Mouse (Mus musculus) liver, postnatal 0 days (tissue): Measurements from ENCODE around the gene Gja8. TPM values are rescaled to one million over a fixed set of nuclear protein-coding genes. Genes with fewer than 3 reads are reported as not detected.

ENCODE experiments used
- ATAC-seq: fragments of 200-750 bp; cut with Nextera tagmentation; 2 replicates; pipeline ENCODE4 v1.8.0; 2017; ENCODE audit warnings: mild to moderate bottlenecking, moderate library complexity
- DNase-seq: peaks from one replicate; pipeline ENCODE4 v3.0.0-alpha.2; 2016
- H3K27ac ChIP-seq: fragments of 300-500 bp; sonication (generic); 2 replicates; pipeline ENCODE4 v1.5.1; 2014; ENCODE audit warnings: antibody characterized with exemption, moderate library complexity, mild to moderate bottlenecking, low read depth
- H3K27me3 ChIP-seq: fragments of 300-500 bp; sonication (generic); 2 replicates; pipeline ENCODE4 v1.6.1; 2014; ENCODE audit warnings: low read length, control low read depth, mixed read lengths; ENCODE audit not compliant: insufficient read depth
- H3K36me3 ChIP-seq: fragments of 300-500 bp; sonication (generic); replicated peaks from 2 replicates; pipeline ENCODE4 v1.6.1; 2014; ENCODE audit warnings: mild to moderate bottlenecking, control low read depth, low read length, moderate library complexity, mixed read lengths; ENCODE audit not compliant: insufficient read depth
- H3K4me1 ChIP-seq: fragments of 300-500 bp; sonication (generic); 2 replicates; pipeline ENCODE4 v1.6.1; 2014; ENCODE audit warnings: antibody characterized with exemption, mild to moderate bottlenecking, control low read depth; ENCODE audit not compliant: insufficient read depth
- H3K4me2 ChIP-seq: fragments of 300-500 bp; sonication (generic); 2 replicates; pipeline ENCODE4 v1.6.1; 2014; ENCODE audit warnings: low read depth, mild to moderate bottlenecking, low read length, moderate library complexity, mixed read lengths
- H3K4me3 ChIP-seq: fragments of 300-500 bp; sonication (generic); 2 replicates; pipeline ENCODE4 v1.5.1; 2014; ENCODE audit warnings: low read depth, low read length
- H3K9ac ChIP-seq: fragments of 300-500 bp; sonication (generic); replicated peaks from 2 replicates; pipeline ENCODE4 v1.6.1; 2014; ENCODE audit warnings: mild to moderate bottlenecking, moderate library complexity
- H3K9me3 ChIP-seq: fragments of 300-500 bp; sonication (generic); 2 replicates; pipeline ENCODE4 v1.6.1; 2016; ENCODE audit warnings: mild to moderate bottlenecking, control low read depth, low read length, mixed read lengths
- CTCF ChIP-seq: sonication (generic); IDR thresholded peaks from 2 replicates; pipeline ENCODE4 v1.5.1; 2016; ENCODE audit warnings: antibody characterized with exemption, low read depth
- EP300 ChIP-seq: IDR thresholded peaks from 2 replicates; pipeline ENCODE4 v1.6.1; 2016; ENCODE audit warnings: antibody characterized with exemption, low read depth, mild to moderate bottlenecking
- WGBS: fragments of 180-500 bp; shearing (Covaris S2); extraction: QIAGEN DNeasy Blood & Tissue Kit; methylation state at CpG from one replicate; pipeline ENCODE4 v1.1.7; 2014; ENCODE audit not compliant: insufficient replicate concordance; 5-methylcytosine and 5-hydroxymethylcytosine counted together
- polyA plus RNA-seq: library from polyadenylated mRNA; unstranded; fragments of >200 nt; fragmentation: Nextera tagmentation; extraction: Ambion mirVana; gene quantifications from 2 replicates; pipeline ENCODE4 v1.2.1, GENCODE M21; 2015

Gene Gja8
- polyA plus RNA-seq, 1 experiment from 2014 or later: not detected

DNA sequence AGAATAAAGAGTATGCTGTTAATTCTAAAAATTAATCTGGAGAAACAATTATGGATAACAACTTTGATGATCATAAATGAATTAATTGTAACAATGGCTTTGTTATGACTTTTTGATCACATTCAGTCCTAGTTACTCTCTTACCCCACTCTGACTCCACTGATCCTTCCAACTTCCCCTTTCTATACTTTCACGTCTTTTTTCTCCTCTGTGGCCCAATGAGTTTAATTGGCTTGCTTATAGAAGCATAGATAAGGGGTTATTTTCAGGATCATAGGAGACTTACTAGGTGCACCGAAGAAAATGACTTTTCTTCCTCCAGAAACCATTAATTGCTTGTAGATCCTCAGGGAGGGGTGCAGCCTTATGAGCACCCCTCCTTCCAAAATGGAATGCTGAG is 16.9 kb upstream of the Gja8 start:
- WGBS: 54% methylated on average over 2 of the region's 2 CpGs
- H3K27me3 ChIP-seq: 0 out of 2 replicates have a peak, but pooled peaks cover 2% of the 10 kb centered on the region
- ATAC-seq (no peak), DNase-seq (no peak)
- no peak overlapping the region for H3K4me2 ChIP-seq
- H3K9ac ChIP-seq: no peak overlapping the region
- H3K27ac ChIP-seq: no peak overlapping the region
- H3K36me3 ChIP-seq: no peaks in the 10 kb centered on the region
- no peaks in the 10 kb centered on the region; the same call in 1 of the 2 replicates for H3K9me3 ChIP-seq
- H3K4me3 ChIP-seq: no peak overlapping the region
- H3K4me1 ChIP-seq: no peaks in the 10 kb centered on the region
- TF ChIP-seq EP300: no peak
- no peak for TF ChIP-seq CTCF

DNA sequence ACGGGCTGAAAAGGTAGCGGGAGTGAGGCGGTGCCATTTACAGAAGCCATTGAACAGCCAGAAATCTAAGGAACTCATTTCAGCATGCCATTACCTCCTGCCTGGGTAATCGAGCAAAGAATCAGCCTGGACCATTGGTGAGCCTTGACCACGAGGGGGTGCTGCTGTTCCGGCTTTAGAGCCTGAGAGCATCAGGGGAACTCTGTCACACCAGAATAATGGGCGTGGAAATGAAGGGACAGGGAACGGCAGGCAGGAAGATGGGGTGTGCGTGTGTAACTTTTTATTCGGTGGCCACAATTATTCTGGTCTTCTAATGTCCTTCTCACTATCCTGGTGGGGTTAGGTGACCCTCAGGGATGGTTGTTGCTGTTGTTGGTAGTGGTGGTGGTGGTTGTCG is 12.9 kb upstream of the Gja8 start:
- Histone ChIP-seq H3K4me1 (no peaks in the 10 kb centered on the region), H3K27ac (no peak overlapping the region), H3K4me2 (no peak overlapping the region), H3K4me3 (no peak overlapping the region), H3K9ac (no peak overlapping the region), H3K9me3 (no peaks in the 10 kb centered on the region; the same call in 1 of the 2 replicates), H3K36me3 (no peaks in the 10 kb centered on the region), H3K27me3 (0 out of 2 replicates have a peak, but pooled peaks cover 3% of the 10 kb centered on the region)
- ATAC-seq (peak; percentile 36; the same call in 1 of the 2 replicates), DNase-seq (peak; percentile 86)
- 12% methylated on average over 11 of the region's 11 CpGs for WGBS
- TF ChIP-seq EP300: no peak
- TF ChIP-seq CTCF: peak; percentile 91

DNA sequence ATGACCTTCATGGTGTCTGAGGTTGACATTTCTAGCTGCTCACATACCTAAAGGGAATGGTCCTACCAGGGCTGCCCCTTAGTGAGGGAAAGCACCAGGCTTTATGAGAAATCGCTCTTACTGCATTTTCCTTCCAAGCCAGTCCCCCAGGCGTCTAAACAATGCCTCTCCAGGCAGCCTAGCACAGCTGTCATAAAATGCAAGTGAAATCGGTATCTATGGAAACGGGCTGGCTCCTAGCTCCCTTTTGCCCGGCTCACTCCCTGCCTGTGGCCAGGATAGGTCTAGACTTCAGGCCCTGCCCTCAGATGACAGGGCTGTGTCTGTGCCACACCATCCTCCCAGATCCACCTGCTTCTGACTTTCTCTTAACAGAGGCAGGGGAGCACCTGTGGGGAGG is 11.8 kb upstream of the Gja8 start:
- no peaks in the 10 kb centered on the region for H3K9me3 ChIP-seq
- H3K27me3 ChIP-seq: 0 out of 2 replicates have a peak, but pooled peaks cover 3% of the 10 kb centered on the region
- H3K4me2 ChIP-seq: no peak overlapping the region
- H3K4me1 ChIP-seq: no peaks in the 10 kb centered on the region
- H3K36me3 ChIP-seq: no peaks in the 10 kb centered on the region
- TF ChIP-seq EP300 (no peak), CTCF (no peak)
- 41% methylated on average over 5 of the region's 5 CpGs for WGBS
- no peak overlapping the region for H3K9ac ChIP-seq
- no peak for ATAC-seq
- DNase-seq: no peak
- no peak overlapping the region for H3K4me3 ChIP-seq
- no peak overlapping the region for H3K27ac ChIP-seq

DNA sequence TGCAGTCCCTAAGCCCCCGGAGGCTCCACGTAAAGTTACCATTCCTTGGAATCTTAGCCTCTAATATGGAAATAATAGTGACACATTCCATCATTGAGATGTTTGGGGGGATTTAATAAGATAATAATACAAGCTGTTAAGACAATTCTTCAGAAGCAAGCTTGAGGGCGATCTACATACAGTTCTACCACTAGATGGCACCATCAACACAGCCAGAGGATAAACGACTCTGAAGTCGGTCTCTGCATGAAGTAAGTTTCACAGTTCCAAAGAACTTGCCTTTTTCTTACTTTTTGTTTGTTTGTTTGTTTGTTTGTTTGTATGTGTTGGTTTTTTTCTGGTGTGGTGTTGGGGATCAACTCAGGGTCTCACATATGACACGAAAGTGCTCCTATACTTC is 10.4 kb upstream of the Gja8 start:
- TF ChIP-seq EP300 (no peak), CTCF (peak; percentile 90)
- H3K27ac ChIP-seq: no peak overlapping the region
- H3K36me3 ChIP-seq: no peaks in the 10 kb centered on the region
- DNase-seq: peak; percentile 27
- H3K27me3 ChIP-seq: 0 out of 2 replicates have a peak, but pooled peaks cover 3% of the 10 kb centered on the region
- H3K9ac ChIP-seq: no peak overlapping the region
- H3K9me3 ChIP-seq: no peaks in the 10 kb centered on the region
- WGBS: 10% methylated on average over 6 of the region's 6 CpGs
- no peak for ATAC-seq
- H3K4me3 ChIP-seq: no peak overlapping the region
- H3K4me1 ChIP-seq: no peaks in the 10 kb centered on the region
- H3K4me2 ChIP-seq: no peak overlapping the region

DNA sequence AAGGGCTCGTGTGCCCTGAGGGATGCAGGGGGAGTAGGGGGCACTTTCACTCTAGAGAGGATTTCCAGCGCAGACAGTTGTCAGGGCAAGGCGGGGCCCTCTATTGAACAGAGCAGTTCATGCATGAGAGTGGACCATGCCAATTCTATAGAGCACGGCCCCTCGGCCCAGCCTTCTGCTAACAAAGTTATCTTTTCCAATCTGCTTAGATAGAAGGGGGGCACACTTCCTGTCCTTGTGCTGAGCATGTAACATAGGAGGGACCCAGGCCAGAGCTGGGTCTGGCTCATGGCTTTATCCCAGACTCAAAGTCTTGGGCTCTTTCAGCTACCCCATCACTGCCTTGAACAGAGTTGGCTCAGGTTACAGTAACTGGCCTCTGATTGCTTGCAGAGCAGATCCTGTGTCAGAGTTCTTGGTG is 5.5 kb upstream of the Gja8 start:
- Histone ChIP-seq H3K36me3 (no peaks in the 10 kb centered on the region), H3K27ac (no peak overlapping the region), H3K4me3 (no peak overlapping the region), H3K4me1 (no peaks in the 10 kb centered on the region), H3K4me2 (no peak overlapping the region), H3K9ac (no peak overlapping the region), H3K27me3 (no peaks in the 10 kb centered on the region), H3K9me3 (no peaks in the 10 kb centered on the region)
- DNase-seq (no peak), ATAC-seq (no peak)
- 61% methylated on average over 5 of the region's 5 CpGs for WGBS
- no peak for TF ChIP-seq CTCF
- TF ChIP-seq EP300: no peak

DNA sequence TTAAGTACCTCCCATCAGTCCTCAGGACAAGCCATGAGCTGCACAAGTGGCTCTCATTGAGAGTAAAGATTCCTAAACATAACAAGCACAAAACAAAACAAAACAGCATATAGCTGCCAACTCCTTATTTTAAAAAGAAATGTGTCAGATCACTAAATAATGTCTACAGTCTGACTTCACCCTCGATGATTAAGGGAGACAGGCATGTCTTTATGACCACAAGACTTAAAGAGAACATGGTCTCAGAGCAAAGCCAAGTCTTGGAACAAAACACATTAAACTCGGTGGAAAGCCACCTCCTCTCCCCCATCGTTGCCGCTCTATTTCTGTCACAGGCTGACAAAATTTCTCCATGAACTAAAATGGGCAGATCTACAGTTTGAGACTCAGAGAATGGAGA is 1.2 kb downstream of the Gja8 start:
- ATAC-seq: no peak
- DNase-seq: no peak
- no peak overlapping the region for H3K27ac ChIP-seq

GRCm38 (mm10) chr3:96920991-96921390 is 4.8 kb downstream of the Gja8 start:
- DNase-seq (no peak), ATAC-seq (no peak)

More for the DNA sequence above, 1.2 kb downstream of the Gja8 start:
- no peak for TF ChIP-seq CTCF
- no peak for TF ChIP-seq EP300
- Histone ChIP-seq H3K4me2 (no peak overlapping the region), H3K4me1 (no peaks in the 10 kb centered on the region), H3K4me3 (no peak overlapping the region), H3K27me3 (no peaks in the 10 kb centered on the region), H3K9me3 (no peaks in the 10 kb centered on the region), H3K9ac (no peak overlapping the region), H3K36me3 (no peaks in the 10 kb centered on the region)
- WGBS: 80% methylated on average over 4 of the region's 4 CpGs

More at GRCm38 (mm10) chr3:96920991-96921390, 4.8 kb downstream of the Gja8 start:
- Histone ChIP-seq H3K4me1 (no peaks in the 10 kb centered on the region), H3K4me2 (no peak overlapping the region), H3K9ac (no peak overlapping the region), H3K4me3 (no peak overlapping the region), H3K36me3 (no peaks in the 10 kb centered on the region), H3K9me3 (no peaks in the 10 kb centered on the region), H3K27ac (no peak overlapping the region), H3K27me3 (no peaks in the 10 kb centered on the region)
- 70% methylated on average over 7 of the region's 7 CpGs for WGBS
- TF ChIP-seq CTCF (no peak), EP300 (no peak)
